Comparison of ENCODE assay signal across 21 mouse cellular contexts in the genomic region with DNA sequence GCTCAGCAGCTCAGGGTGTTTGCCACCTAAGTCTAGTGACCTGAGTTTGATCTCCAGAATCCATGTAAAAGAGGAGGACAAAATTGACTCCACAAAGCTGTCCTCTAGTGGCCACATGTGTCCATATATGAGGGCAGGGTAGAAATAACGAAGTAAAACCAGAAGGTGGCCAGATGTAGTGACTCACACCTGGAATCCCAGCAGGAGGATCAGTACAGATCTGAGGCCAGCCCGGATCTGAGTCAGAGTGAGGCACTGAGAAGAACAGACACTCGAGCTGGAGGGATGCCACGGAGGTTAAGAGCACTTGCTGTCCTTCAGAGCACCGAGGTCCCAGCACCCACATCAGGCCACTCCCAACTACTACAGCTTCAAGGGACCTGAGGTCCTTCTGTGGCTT.
DNase-seq lines count a peak whose midpoint lies in the region; ATAC-seq and TF ChIP-seq lines count a peak whose summit lies in the region.
"Had no signal": no experiment of that assay in that cellular context is flagged by ENCODE, and none has a peak within 500 bp of the region (broad histone marks: within the 10 kb centered on the region; RNA-seq: fewer than 3 reads in every experiment).

No protein-coding gene starts in this region.

- no peak for ATAC-seq in hindbrain, embryonic 11.5 days (ENCODE audit: low FRiP score)
- ATAC-seq in granulocyte monocyte progenitor cell, adult 5-6 weeks (replicated peaks; ENCODE audit: poor library complexity, severe bottlenecking) = no peak
- ATAC-seq: activated CD4-positive, CD25-positive, alpha-beta regulatory T cell, adult 4 months; hindbrain, embryonic 16.5 days; midbrain, embryonic 16.5 days; Patski had no signal

- no peak for TF ChIP-seq POLR2A in lung, adult 2 months (IDR thresholded peaks at IDR 0.05; ENCODE audit: borderline replicate concordance, extremely low read depth, low read depth, low read length)

- 62% methylated on average over 5 of the region's 5 CpGs for WGBS in lung, adult 2 months
- WGBS in hindbrain, embryonic 11.5 days = 84% methylated on average over 5 of the region's 5 CpGs

- H3K9me3 ChIP-seq in hindbrain, embryonic 11.5 days (ENCODE audit: control insufficient read depth, low read length) = no peaks in the 10 kb centered on the region
- H3K9me3 ChIP-seq: embryonic facial prominence, embryonic 12.5 days; limb, embryonic 15.5 days; stomach, embryonic 15.5 days had no signal

- no peaks in the 10 kb centered on the region for H3K36me3 ChIP-seq in hindbrain, embryonic 11.5 days (ENCODE audit: control insufficient read depth, insufficient read depth, low read length)
- H3K36me3 ChIP-seq: embryonic facial prominence, embryonic 12.5 days; limb, embryonic 15.5 days; stomach, embryonic 15.5 days had no signal

- no peak overlapping the region for H3K4me3 ChIP-seq in lung, adult 2 months (replicated peaks; ENCODE audit: extremely low read depth, low read depth, low read length)
- no peak overlapping the region for H3K4me3 ChIP-seq in hindbrain, embryonic 11.5 days (ENCODE audit: low read depth, low read length)
- H3K4me3 ChIP-seq: embryonic facial prominence, embryonic 12.5 days; limb, embryonic 15.5 days; stomach, embryonic 15.5 days had no signal

- no peak overlapping the region for H3K9ac ChIP-seq in hindbrain, embryonic 11.5 days (ENCODE audit: low read depth, low read length)
- H3K9ac ChIP-seq: embryonic facial prominence, embryonic 12.5 days; limb, embryonic 15.5 days; stomach, embryonic 15.5 days had no signal

- TF ChIP-seq CTCF in lung, adult 2 months (IDR thresholded peaks at IDR 0.05; ENCODE audit: insufficient read depth, low read length) = no peak

- DNase-seq in urinary bladder, postnatal 14 days (ENCODE audit: low spot score) = peak; percentile 65
- DNase-seq in urinary bladder, postnatal 25 days (ENCODE audit: low spot score) = no peak
- DNase-seq in adrenal gland, adult 18-20 months (ENCODE audit: low spot score in 2 of 2) = peak; percentile 48 to 67
- peak; percentile 51 for DNase-seq in lung, adult 2 months
- no peak for DNase-seq in hindbrain, embryonic 11.5 days (ENCODE audit: low spot score)
- no peak for DNase-seq in right cerebral cortex, postnatal 25 days
- DNase-seq: cerebellum, adult 18-20 months; cerebellum, postnatal 36 days; heart, postnatal 14 days; kidney, adult 18-20 months; kidney, postnatal 36 days; thymus, postnatal 14 days had no signal

- no peaks in the 10 kb centered on the region for H3K27me3 ChIP-seq in hindbrain, embryonic 11.5 days (ENCODE audit: control insufficient read depth, insufficient read depth, low read length)
- H3K27me3 ChIP-seq: embryonic facial prominence, embryonic 12.5 days; limb, embryonic 15.5 days; Patski; stomach, embryonic 15.5 days had no signal

- H3K27ac ChIP-seq in hindbrain, embryonic 11.5 days (ENCODE audit: low read depth, low read length) = no peak overlapping the region
- H3K27ac ChIP-seq: embryonic facial prominence, embryonic 12.5 days; limb, embryonic 15.5 days; stomach, embryonic 15.5 days had no signal

- H3K4me1 ChIP-seq in lung, adult 2 months (ENCODE audit: control insufficient read depth, insufficient read depth, low read length) = peaks cover 30% of the 10 kb centered on the region
- H3K4me1 ChIP-seq in hindbrain, embryonic 11.5 days (replicated peaks; ENCODE audit: control insufficient read depth, insufficient read depth, low read length) = peaks cover 9% of the 10 kb centered on the region

- H3K4me2 ChIP-seq in hindbrain, embryonic 11.5 days (replicated peaks; ENCODE audit: low read depth, low read length) = no peak overlapping the region
- H3K4me2 ChIP-seq: embryonic facial prominence, embryonic 12.5 days; heart, embryonic 11.5 days; limb, embryonic 15.5 days; stomach, embryonic 15.5 days had no signal

Comparison
In these comparisons a context has a peak if more than half of its experiments do, and no peak if none do; other contexts are left out.
1. DNase-seq: peak in urinary bladder, postnatal 14 days (single experiment), adrenal gland, adult 18-20 months (2 of 2) and lung, adult 2 months (single experiment); none in urinary bladder, postnatal 25 days (single experiment), hindbrain, embryonic 11.5 days (single experiment) and right cerebral cortex, postnatal 25 days (single experiment).